Mouse (Mus musculus) embryo, embryonic 10.5 days (tissue): ENCODE measurements around the gene Dusp18.
"Not testable (repeated sequence)": the region's sequence is repeated elsewhere in the genome, so short reads cannot be mapped to it uniquely, and the experiment has no call there.

ENCODE experiments used
- DNase-seq: peaks from one replicate; pipeline ENCODE4 v3.0.0-alpha.2; 2015; ENCODE audit warnings: low spot score

The Dusp18 gene

GRCm38 (mm10) chr11:3893970-3894369 lies 1.1 kb upstream of the Dusp18 start:
- no peak for DNase-seq

GRCm38 (mm10) chr11:3895458-3895857 lies 418 bp downstream of the Dusp18 start:
- peak; percentile 49 for DNase-seq

- peak; percentile 6 for DNase-seq
Observed at GRCm38 (mm10) chr11:3895933-3896332, 893 bp downstream of the Dusp18 start.

DNA sequence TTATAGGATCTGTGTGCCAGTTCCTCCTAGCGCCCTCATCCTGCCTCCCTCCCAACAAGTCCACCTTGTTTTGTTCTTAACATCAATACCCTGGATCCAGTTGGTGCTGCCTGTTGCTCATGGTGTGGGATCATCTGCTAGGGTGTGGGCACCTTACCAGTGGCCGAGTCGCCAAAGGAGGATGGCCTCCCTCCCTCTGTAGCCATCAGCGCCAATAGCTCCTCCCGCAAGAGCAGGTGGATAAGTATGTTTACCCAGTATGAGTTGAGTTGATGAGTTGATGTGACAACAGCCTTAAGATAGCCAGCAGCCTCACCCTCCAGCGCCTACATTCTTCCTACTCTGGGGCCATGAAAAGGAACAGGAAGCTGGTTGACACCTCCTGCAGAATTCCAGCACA lies 5.3 kb downstream of the Dusp18 start:
- DNase-seq = no peak

DNA sequence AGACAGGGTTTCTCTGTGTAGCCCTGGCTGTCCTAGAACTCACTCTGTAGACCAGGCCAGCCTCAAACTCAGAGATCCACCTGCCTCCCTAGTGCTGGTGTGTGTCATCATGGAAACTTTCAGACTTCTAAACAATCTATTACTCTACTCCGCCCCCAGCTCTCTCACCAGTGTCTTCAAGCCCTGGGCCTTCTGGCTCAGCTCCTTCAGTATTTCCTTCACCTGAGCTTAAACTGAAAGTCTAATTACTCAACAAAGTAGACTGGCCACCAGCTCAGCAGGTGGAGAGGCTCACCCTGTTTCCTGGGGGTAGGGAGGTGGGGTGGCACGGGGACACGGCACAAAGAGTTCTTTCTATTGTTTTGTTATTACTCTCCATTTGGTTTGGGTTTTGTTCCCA lies 7.5 kb downstream of the Dusp18 start:
- DNase-seq = no peak

- DNase-seq = no peak
Observed at GRCm38 (mm10) chr11:3903046-3903445, 8.0 kb downstream of the Dusp18 start.

GRCm38 (mm10) chr11:3904673-3905072 lies 9.6 kb downstream of the Dusp18 start:
- no peak for DNase-seq

DNA sequence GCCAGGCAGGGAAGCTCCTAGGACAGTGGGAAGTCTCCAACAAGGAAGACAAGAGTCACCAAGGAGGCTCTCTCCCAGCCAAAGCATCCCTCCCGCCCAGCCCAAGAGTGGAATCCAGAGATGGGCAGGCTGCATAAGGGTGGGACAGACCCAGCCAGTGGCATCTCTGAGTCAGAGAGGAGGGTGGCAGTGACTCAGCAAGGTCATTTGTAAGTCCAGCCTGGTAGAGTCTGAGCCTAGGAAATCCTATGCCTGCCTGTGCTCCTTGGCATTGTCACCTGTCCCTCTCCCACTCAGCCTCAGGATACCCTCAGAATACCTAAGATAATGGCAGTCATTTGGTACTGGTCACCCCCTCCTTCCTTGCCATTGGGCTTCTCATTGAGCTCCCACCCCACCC lies 10.4 kb downstream of the Dusp18 start:
- DNase-seq = no peak

GRCm38 (mm10) chr11:3909236-3909635 lies 14.2 kb downstream of the Dusp18 start:
- no peak for DNase-seq

DNA sequence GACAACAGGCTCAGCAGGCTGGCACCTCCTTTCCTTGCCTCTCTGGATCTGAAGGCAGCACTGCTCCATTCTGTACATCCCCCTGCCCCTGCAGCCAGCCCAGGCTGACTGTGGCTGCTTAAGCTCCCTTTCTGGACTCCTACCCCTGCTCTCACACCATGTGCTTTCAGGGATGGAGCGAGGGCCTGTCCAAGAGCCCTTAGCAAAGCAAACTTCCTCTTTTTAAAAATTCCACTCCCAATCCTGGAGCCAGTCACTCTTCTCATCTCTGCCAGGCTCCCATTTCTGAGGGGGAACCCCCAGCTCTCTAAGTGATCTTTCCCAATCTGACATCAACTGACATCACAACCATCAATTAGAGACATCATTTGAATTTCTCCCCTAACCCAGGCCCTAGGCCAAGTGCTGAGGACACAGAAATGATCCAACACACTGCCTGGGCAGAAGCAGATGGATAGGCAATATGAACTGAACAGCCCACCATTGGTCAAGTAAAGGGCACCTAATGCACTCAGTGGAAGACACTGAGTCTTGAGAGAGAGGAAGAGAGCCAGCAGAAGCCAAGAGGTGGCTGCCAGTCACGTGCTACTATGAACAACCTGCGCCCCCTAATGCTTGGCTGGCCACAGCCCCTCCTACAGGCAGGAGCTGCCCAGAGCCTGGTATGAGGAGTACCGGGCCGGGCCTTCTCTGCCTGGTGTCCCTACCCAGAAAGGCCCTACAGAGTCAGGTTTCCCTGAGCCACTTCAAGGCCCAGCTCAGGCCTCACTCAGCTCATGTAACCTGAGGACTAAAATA lies 15.7 kb downstream of the Dusp18 start:
- no peak for DNase-seq

- DNase-seq = not testable (repeated sequence)
Observed at GRCm38 (mm10) chr11:3911440-3911839, 16.4 kb downstream of the Dusp18 start.

- DNase-seq = peak; percentile 7
Observed at GRCm38 (mm10) chr11:3912100-3912874, 17.2 kb downstream of the Dusp18 start.

DNA sequence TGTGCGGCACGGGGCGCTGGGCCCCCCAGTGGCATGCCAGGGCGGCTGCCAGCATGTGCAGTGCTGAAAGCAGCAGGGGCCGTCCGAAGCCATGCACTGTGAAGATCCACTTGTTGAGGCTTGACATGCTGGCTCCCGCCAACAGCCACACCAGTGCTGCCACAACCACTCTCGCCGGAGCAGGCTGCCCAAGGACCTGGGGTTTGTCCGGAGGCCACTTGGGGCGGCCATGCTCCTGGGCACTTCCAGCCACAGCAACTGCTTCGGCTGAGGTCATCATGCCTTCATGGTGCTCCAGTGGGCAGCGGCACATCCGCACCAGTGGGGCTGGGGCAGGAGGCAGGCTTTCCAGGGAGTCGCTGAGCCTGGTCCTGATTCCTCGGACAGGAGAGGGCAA lies 17.8 kb downstream of the Dusp18 start:
- peak; percentile 39 for DNase-seq

DNA sequence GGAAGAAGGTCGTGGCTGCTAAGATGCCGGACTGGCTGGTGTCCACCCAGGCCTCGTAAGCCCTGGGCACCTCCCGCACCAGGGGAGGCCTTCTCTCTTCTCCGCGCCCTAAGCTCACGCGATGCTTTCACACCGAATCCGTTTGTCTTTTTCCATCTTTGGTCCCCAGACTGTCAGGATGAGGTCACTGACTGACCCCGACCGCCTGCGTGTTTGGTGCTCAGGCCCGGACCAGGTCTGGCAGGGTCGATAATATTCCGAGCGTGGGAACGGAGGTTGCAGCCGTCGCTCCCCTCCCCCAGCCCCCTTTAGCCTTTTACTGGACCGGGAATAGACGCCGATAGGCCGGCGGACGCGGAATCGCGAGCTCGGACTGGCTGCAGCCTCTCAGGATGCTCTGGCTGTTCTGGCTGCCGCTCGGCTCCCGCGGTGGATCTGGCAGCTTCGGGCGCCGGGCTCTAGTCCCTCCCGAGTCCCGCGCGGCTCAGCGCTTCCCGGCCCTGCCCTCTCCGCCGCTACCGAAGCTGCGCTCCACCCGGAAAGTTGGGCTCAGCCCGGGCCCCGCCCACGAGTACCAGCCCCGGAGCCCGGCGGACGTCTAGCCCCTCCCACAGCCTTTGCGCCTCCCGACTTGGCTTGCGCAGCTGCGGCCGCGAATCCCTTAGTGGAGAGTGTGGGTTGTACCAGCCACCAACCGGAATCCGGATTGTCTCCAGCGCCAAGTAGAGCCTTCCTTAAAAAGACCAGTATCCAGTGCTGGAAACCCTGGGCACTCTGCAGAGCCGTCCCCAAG lies 18.5 kb downstream of the Dusp18 start:
- peak; percentile 89 for DNase-seq

DNA sequence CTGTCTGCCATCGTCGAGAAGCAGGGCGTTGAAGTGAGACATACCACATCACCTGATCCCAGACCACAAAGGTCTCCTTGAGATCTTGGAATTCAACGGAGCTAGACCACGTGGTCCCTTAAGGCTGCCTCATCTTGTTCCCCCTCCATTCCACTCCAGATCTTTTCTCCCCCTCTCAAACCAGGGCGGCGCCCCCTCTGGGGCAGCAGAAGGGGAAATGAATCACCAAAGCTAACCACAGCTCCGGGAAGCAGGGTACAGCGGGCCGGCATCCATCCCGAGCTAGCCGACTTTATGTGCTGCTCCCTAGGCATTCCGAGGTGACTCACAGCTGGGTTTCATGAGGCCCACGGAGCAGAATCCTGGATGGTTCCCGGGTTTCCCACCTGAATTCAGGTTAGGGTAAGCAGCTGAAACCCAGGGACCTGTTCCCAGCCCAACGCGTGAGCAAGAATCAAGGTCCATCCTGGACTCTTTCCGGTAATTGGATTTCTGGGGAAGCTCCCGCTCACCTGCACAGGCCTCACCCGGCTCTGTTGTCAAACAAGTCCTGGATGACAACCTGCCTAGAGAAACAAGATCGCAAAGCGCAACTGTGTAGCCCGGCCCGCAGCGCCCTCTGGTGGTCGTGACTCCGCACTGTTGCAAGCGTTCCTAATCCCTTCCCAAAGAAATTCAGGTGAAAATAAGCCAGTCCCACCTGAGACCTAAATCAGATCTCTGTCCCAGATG lies 19.2 kb downstream of the Dusp18 start, which contains the start of gene Slc35e4:
TSS of gene Slc35e4 (minus strand) at position 556 of the 732 bp plus-strand sequence.
- peak; percentile 86 for DNase-seq

- peak; percentile 32 for DNase-seq
Observed at GRCm38 (mm10) chr11:3918738-3919137, 23.7 kb downstream of the Dusp18 start.

DNA sequence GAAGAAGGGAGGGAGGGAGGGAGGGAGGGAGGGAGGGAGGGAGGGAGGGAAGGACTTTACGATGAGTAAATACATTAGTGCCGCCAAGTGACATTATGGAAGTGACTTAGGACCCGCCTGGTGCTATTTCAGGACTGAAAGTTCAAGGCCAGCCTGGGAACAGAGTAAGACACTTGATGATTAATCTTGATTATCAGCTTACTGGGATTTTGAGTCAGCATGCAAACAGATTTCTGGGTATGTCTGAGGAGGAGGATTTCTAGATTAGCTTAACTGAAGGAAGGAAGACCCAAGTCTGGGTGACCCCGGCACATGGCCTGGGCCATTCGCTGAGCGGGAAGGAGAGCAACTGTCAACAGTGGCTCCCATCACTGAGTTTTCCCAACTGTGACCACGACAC lies 25.4 kb downstream of the Dusp18 start:
- no peak for DNase-seq

DNA sequence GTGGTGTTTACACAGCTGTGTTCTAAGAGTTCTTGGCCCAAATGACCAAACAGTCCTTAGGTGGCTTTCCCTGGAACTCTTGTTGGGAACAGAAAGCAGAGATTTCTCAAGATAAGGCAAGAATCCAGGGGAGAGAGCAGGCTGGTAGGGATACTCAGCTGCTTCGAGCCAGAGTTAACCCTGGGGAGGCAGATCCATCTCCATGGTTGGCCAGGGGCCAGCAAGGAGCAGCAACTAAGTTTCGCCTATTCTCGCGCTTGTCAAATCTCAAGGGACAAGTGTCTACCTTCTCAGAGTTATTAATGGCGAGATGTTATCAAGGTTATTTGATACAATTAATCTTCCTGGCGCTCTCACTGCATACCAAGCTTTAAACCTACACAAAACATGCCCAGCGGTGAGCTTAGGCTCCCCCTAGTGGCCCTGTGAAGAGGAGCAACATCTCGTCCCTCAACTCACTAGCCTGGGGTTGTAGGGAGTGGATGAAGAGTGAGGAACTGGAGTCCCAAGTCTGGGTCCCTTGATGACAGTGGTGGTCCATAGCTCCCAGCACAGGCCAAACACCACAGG lies 26.3 kb downstream of the Dusp18 start:
- DNase-seq = peak; percentile 77

DNA sequence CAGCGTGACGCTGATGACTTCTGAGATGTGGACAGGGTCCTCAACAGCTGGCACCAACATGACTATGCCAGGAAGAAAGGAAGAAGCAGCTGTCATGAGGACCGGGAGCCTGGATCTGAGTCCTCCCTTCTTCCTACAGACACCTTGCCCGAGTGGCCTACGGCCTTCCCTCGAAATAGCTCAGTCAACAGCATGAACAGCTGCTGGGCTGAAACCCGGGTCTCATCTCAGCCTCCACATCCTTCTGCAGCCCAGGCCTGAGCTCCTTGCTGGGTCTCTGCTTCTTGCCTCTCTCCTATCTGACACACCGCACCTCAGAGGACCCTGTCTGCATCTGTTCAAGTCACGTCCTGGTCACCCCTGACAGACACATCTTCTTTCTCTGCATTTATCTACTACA lies 27.1 kb downstream of the Dusp18 start:
- no peak for DNase-seq

GRCm38 (mm10) chr11:3922731-3923130 lies 27.7 kb downstream of the Dusp18 start:
- DNase-seq = no peak

GRCm38 (mm10) chr11:3925916-3926315 lies 30.9 kb downstream of the Dusp18 start:
- DNase-seq = no peak
